Mouse (Mus musculus): ENCODE measurements around the gene Hist3h2ba.

GRCm38 (mm10) chr11:58926651-58927050 is 22.1 kb upstream of the Hist3h2ba start:
- TF ChIP-seq POLR2A (IDR thresholded peaks at IDR 0.05; ENCODE audit: borderline replicate concordance, low read depth, low read length): no peak
- TF ChIP-seq CTCF (IDR thresholded peaks at IDR 0.05; ENCODE audit: low read depth, low read length): no peak
